Mouse (Mus musculus): ENCODE measurements around the gene Enpp6. TPM values are rescaled to one million over a fixed set of nuclear protein-coding genes. Genes with fewer than 3 reads are reported as not detected.

The Enpp6 gene
- polyA plus RNA-seq, 1 experiment from 2014 or later = 0.20 TPM

DNA sequence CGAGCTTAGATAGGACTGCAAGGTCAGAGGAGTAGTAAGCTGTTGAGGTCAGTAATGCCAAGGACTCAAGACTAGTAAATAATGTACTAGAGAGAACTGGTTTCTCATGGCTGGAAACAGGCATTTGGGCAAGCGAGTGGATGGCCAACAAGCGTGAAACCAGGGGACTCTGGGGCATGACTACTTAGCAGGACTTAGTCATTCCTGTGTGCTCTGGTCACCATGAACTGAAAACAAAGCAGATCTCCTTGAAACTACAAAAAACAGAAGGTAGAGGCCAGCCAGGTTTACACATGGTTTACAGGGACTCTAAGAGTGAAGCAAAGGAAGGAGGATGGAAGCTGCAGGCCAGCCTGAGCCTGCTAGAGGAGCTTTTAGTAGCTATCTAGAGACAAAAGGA lies 82.9 kb downstream of the Enpp6 start:
- H3K27ac ChIP-seq (ENCODE audit: low read depth, low read length) = no peak overlapping the region
- H3K36me3 ChIP-seq (ENCODE audit: control insufficient read depth, insufficient read depth) = no peaks in the 10 kb centered on the region
- H3K4me3 ChIP-seq (ENCODE audit: low read depth, low read length) = no peak overlapping the region
- no peak overlapping the region for H3K9ac ChIP-seq (ENCODE audit: low read depth, low read length)
- WGBS = 82% methylated on average over 3 of the region's 3 CpGs
- H3K27me3 ChIP-seq (replicated peaks; ENCODE audit: control insufficient read depth, insufficient read depth, low read length) = no peaks in the 10 kb centered on the region
- H3K9me3 ChIP-seq (ENCODE audit: control insufficient read depth) = no peaks in the 10 kb centered on the region
- no peak for TF ChIP-seq CTCF (IDR thresholded peaks at IDR 0.05; ENCODE audit: low read depth)
- ATAC-seq = no peak
- no peaks in the 10 kb centered on the region for H3K4me1 ChIP-seq (replicated peaks; ENCODE audit: control insufficient read depth, insufficient read depth, low read length)
- no peak overlapping the region for H3K4me2 ChIP-seq (replicated peaks; ENCODE audit: low read depth)

DNA sequence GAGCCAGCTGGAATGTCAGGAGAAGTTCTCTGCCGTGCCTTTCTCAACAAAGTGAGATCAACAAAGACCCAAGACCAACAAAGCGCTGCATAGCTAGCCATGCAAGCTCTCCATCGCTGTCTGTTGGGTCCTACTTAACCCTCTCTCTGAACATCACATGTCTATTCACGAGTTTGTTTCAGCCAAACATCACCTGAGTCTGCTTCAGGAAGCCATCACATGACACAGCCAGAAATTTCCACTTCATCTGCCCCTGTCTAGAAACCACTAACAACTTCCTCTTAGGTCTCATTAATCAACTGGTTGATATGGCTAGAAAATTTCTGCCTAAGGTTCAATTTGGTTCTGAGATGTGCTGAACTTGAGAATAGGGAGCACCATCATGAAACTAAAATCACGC lies 85.3 kb downstream of the Enpp6 start:
- Histone ChIP-seq H3K27ac (ENCODE audit: low read depth, low read length) (no peak overlapping the region), H3K9me3 (ENCODE audit: control insufficient read depth) (no peaks in the 10 kb centered on the region), H3K4me1 (replicated peaks; ENCODE audit: control insufficient read depth, insufficient read depth, low read length) (no peaks in the 10 kb centered on the region), H3K4me2 (replicated peaks; ENCODE audit: low read depth) (no peak overlapping the region), H3K27me3 (replicated peaks; ENCODE audit: control insufficient read depth, insufficient read depth, low read length) (no peaks in the 10 kb centered on the region), H3K4me3 (ENCODE audit: low read depth, low read length) (no peak overlapping the region), H3K9ac (ENCODE audit: low read depth, low read length) (no peak overlapping the region), H3K36me3 (ENCODE audit: control insufficient read depth, insufficient read depth) (no peaks in the 10 kb centered on the region)
- 85% methylated on average over 5 of the region's 5 CpGs for WGBS
- TF ChIP-seq CTCF (IDR thresholded peaks at IDR 0.05; ENCODE audit: low read depth) = no peak
- no peak for ATAC-seq

DNA sequence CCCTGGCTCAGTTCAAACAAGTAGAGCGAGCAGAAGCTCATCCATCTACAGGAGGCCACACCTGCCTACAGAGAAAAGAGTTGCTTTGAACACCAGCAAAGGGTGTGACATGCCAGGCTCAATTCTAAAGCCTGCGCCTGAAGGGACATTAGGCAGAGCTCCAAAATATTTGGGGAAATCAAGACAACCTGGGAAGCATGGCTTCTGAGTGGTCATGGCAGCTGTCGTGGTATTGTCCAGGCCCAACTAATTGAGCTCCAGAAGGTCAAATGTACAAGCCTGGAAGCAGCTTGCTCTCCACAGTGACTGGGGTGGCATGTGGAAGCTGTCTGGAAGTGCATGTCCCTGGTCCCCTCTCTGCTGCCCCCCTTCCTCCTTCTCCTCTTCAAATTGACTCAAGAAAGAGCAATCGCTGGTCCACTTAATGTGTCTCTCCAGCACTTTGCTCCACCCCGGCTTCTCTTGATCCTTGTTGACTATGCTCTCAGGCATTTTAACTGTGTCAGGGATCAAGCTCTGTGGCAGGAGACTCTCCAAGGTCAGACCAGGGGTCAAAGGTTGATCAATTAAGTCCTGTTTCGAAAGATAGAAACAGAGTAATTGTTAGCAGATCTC lies 89.4 kb downstream of the Enpp6 start:
- Histone ChIP-seq H3K36me3 (ENCODE audit: control insufficient read depth, insufficient read depth) (no peaks in the 10 kb centered on the region), H3K4me1 (replicated peaks; ENCODE audit: control insufficient read depth, insufficient read depth, low read length) (no peaks in the 10 kb centered on the region), H3K9me3 (ENCODE audit: control insufficient read depth) (no peaks in the 10 kb centered on the region), H3K4me3 (ENCODE audit: low read depth, low read length) (no peak overlapping the region), H3K4me2 (replicated peaks; ENCODE audit: low read depth) (no peak overlapping the region), H3K27me3 (replicated peaks; ENCODE audit: control insufficient read depth, insufficient read depth, low read length) (no peaks in the 10 kb centered on the region), H3K9ac (ENCODE audit: low read depth, low read length) (no peak overlapping the region), H3K27ac (ENCODE audit: low read depth, low read length) (no peak overlapping the region)
- 80% methylated on average over 6 of the region's 6 CpGs for WGBS
- TF ChIP-seq CTCF (IDR thresholded peaks at IDR 0.05; ENCODE audit: low read depth) = no peak
- ATAC-seq = no peak

DNA sequence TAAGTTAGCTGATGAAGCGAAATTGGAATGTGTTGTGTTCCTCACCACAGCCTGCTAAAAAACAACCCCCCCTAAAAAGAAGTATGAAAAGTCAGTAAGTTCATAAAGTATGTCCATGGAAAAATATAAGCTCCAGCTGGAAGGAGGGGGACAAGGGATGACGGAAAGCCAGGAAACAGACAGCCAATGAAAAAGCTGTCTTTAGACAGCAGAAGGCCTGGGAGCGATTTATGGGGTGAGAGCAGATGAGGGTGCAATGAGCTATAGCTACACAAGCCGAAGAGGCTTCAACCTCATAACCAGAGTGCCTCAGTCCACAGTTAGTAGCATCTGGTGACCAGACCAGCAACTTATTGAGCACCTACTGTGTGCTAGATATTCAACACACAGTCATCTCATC lies 93.3 kb downstream of the Enpp6 start:
- Histone ChIP-seq H3K4me3 (ENCODE audit: low read depth, low read length) (no peak overlapping the region), H3K27ac (ENCODE audit: low read depth, low read length) (no peak overlapping the region), H3K9me3 (ENCODE audit: control insufficient read depth) (no peaks in the 10 kb centered on the region), H3K4me1 (replicated peaks; ENCODE audit: control insufficient read depth, insufficient read depth, low read length) (no peaks in the 10 kb centered on the region), H3K4me2 (replicated peaks; ENCODE audit: low read depth) (no peak overlapping the region), H3K27me3 (replicated peaks; ENCODE audit: control insufficient read depth, insufficient read depth, low read length) (no peaks in the 10 kb centered on the region), H3K9ac (ENCODE audit: low read depth, low read length) (no peak overlapping the region), H3K36me3 (ENCODE audit: control insufficient read depth, insufficient read depth) (no peaks in the 10 kb centered on the region)
- 70% methylated on average over 4 of the region's 4 CpGs for WGBS
- no peak for TF ChIP-seq CTCF (IDR thresholded peaks at IDR 0.05; ENCODE audit: low read depth)
- no peak for ATAC-seq

DNA sequence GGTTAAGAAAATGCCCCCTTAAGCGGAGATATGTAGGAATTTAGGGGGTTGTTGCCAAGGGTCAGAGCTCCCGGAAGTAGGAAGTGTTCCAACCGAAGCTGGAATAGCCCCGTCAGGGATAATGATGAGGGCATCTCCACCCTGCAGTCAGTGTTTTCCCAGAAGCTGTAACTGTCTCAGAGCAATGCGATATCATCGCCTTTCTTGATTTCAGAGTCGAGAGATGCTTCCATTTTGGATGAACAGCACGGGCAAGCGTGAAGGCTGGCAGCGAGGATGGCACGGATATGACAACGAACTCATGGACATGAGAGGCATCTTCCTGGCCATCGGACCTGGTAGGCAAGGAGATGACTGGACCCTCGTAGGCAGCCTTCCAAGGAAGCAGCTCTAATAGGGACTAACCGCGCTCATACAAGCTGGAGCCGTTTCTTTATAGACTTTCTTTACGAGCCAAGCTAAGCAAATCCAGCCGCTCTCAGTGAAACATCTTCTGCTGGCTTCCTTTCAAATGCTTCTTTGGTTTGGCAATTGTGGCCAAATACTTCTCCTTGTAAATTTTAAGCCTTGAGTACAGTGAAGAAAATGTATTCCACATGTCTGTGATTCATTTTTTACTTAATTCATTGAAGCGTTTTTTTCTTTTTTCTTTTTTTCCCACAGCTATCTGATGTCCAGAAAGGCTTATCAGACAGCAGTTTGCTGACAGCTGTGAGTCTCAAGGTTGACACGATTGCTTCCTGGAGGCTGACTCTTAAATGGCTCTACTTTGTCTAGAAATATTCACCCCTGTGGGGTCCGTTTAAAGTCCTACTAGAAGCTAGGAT lies 95.7 kb downstream of the Enpp6 start:
- WGBS = 67% methylated on average over 22 of the region's 22 CpGs
- Histone ChIP-seq H3K9me3 (ENCODE audit: control insufficient read depth) (no peaks in the 10 kb centered on the region), H3K4me3 (ENCODE audit: low read depth, low read length) (no peak overlapping the region), H3K4me2 (replicated peaks; ENCODE audit: low read depth) (peak overlapping the region; percentile 38), H3K27ac (ENCODE audit: low read depth, low read length) (no peak overlapping the region), H3K36me3 (ENCODE audit: control insufficient read depth, insufficient read depth) (no peaks in the 10 kb centered on the region), H3K9ac (ENCODE audit: low read depth, low read length) (no peak overlapping the region), H3K27me3 (replicated peaks; ENCODE audit: control insufficient read depth, insufficient read depth, low read length) (no peaks in the 10 kb centered on the region), H3K4me1 (replicated peaks; ENCODE audit: control insufficient read depth, insufficient read depth, low read length) (no peaks in the 10 kb centered on the region)
- no peak for ATAC-seq
- TF ChIP-seq CTCF (IDR thresholded peaks at IDR 0.05; ENCODE audit: low read depth) = no peak

DNA sequence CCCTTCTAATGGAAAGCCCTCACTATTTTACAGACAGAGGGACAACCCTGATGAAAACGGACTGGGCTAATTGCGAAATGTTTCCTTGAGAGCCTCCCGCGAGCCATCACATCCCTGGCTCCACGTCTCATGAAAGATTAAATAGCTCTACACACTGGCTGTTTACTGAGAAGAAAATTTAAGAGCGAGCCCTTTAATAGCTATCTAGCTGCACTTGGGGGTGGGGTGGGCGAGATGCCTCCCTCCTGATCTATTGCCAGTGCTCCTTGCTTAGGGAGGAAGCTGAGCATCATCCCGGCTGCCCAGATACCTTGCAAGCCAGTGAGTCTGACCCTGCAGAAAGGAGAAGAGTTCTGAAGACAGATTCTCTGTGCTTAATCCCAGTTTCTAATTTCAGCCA lies 103.3 kb downstream of the Enpp6 start:
- Histone ChIP-seq H3K4me2 (replicated peaks; ENCODE audit: low read depth) (no peak overlapping the region), H3K9me3 (ENCODE audit: control insufficient read depth) (no peaks in the 10 kb centered on the region), H3K27me3 (replicated peaks; ENCODE audit: control insufficient read depth, insufficient read depth, low read length) (no peaks in the 10 kb centered on the region; the same call in 1 of the 2 replicates), H3K36me3 (ENCODE audit: control insufficient read depth, insufficient read depth) (no peaks in the 10 kb centered on the region), H3K27ac (ENCODE audit: low read depth, low read length) (no peak overlapping the region), H3K4me1 (replicated peaks; ENCODE audit: control insufficient read depth, insufficient read depth, low read length) (no peaks in the 10 kb centered on the region), H3K9ac (ENCODE audit: low read depth, low read length) (no peak overlapping the region), H3K4me3 (ENCODE audit: low read depth, low read length) (no peak overlapping the region)
- TF ChIP-seq CTCF (IDR thresholded peaks at IDR 0.05; ENCODE audit: low read depth) = no peak
- WGBS = 64% methylated on average over 8 of the region's 8 CpGs
- no peak for ATAC-seq
